Mouse (Mus musculus) retina, postnatal 7 days (tissue): ENCODE results near the gene Selplg.
"Not testable (repeated sequence)": the region's sequence is repeated elsewhere in the genome, so short reads cannot be mapped to it uniquely, and the experiment has no call there.

Experiments
- DNase-seq: peaks from one replicate; pipeline ENCODE4 v3.0.0-alpha.2; 2012; ENCODE audit warnings: low read depth, low spot score

Gene Selplg

DNA sequence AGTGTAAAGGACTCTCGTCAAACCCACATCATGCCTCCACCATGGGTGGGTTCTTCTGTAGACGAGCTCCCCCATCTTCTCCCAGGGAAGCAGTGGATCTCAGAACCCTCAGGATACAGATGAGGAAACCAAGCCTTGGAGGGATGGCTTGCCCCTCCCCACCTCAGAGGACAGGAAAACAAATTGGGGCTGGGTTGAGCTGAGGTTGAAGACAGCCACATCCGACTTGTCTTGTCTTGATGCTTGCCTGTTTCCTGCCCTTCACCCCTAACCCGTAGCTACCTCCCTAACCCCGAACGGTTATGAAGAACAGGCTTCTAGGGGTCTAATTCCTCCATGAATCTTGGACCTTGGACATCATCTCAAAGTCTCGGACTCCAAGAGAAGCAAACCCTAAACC is 6.9 kb downstream of the Selplg start:
- no peak for DNase-seq

DNA sequence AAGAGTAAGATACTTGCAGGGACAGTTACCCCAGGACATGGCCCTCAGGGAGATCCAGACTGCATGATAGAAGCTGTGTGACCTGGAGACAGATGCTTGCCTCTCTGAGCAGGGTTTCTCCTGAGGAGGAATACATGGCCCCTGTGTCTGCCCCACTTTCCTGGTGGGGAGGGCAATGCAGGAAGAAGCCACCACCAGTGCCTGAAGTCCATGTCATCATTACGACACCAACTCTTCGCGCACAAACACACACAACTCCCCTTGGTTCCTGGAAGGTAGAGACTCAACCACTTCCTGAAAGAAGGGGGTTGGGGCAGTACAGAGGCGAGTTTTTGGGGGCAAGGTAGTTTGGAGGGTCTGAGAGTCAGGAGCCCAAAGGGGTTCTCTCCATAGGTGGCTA is 8.2 kb downstream of the Selplg start:
- no peak for DNase-seq

DNA sequence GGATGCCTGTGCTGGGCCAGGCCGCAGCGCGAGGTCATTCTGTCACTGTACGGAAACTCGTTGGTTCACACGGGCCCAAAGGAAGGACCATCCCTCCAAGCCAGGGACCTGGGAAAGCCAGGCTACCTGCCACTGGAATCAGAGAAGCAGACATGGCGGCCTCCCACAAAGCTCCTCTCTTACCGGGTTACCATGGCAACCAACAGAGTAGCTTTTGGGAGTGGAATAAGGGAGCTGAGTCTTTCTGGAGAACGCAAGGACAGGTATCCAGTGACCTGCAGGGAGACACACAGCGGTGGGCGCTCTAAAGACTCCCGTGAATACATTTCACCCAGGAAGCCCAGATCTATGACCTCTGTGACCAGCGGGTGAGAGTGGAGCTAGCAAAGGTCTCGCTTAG is 13.9 kb downstream of the Selplg start:
- no peak for DNase-seq

DNA sequence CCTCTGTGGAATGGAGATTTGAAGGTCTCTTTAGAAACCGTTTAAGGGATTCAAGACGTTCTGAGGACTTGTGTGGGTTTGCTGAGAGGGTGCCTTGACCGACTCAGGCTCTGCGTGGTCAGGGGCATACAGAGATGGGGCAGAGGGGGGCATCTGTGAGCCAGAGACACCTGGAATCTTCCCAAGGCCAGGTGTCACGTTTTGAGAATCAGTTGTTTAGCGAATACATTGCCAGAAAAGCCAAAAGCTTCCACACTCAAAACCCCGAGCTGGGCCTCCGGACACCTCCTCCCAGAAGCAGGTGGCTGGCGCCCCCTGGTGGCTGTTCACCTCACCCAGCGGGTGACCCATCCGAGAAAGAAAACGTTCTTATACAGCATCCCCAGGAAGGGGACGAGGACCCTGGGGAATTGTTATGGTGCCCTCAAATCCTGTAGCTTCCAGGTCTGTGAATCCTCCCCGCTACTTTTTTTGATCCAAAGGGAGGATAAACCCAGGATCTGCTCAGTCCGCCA is 16.7 kb downstream of the Selplg start:
- DNase-seq: peak; percentile 62

DNA sequence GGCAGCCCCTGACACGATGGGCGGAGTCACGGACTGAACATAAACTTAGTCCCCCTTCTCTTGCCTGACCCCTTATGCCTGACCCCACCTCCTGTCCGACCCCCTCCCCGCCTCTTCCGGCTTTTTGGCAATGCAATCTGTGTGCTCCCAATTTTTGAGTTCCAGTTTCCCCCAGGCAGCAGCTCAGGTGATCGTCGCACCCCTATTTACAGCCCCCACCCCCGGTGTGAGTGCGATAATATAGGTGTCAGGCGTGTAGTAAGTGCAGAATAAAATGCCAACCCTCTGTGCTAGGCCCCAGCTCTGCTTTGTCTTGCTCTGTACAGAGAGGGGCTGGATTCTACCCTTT is 17.4 kb downstream of the Selplg start:
- no peak for DNase-seq

DNA sequence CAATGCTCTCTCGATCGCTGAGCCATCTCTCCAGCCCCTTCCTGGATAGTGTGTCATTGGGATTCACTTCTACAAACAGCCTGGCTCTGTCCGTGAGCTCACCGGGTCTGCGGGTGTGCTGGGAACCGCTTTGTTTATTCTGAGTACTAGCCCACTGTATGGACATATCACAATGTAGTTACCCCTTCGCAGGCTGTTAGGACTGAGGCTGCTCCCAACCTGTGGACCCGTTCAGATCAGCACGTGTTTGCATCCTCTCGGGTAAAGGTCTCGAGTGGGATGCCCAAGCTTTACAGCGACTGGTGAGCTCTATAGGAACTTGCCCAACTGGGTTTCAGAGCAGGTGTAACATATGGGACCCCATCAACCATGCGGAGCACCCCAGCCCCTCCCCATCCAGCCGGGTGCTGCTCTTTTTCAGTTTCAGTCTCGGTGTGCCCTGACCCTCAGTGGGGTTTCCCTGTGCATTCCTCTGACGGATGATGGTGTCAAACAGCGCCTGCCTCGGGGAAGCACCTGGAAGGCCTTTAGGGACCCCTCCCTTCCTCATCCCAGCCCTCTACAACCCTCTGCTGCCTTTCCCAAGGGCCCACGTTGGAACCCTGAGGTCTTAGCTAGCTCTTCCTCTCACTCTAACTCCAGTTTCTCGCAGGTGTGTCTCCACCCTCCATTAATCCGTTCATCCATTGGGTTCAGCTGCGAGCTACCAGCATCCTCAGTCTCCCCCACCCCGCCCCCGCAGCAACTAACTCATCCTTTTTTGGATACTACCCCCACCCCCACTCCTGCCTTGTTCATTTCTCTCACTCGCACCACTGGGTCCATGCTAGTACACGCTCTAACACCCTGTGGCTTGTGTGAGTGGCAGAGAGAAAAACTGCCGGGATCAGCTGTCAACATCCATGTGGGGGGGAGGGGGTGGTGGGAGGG is 18.1 kb downstream of the Selplg start:
- DNase-seq: no peak

DNA sequence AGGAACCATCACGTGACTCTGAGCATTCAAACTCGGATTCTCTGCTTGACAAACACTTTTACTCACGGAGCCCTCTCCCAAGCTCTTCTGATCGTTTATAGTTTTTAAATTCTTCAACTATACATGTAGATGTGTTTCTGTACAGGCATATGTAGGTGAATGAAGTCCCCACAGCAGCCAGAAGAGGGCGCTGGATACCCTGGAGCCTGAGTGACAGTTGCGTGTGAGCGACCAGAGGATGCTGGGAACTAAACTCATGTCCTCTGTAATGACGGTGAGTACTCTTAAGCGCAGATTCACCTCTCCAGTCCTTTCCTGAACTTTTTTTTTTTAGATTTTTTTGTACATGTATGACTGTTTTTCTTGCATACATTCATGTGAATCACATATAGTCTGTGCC is 18.8 kb downstream of the Selplg start:
- no peak for DNase-seq

DNA sequence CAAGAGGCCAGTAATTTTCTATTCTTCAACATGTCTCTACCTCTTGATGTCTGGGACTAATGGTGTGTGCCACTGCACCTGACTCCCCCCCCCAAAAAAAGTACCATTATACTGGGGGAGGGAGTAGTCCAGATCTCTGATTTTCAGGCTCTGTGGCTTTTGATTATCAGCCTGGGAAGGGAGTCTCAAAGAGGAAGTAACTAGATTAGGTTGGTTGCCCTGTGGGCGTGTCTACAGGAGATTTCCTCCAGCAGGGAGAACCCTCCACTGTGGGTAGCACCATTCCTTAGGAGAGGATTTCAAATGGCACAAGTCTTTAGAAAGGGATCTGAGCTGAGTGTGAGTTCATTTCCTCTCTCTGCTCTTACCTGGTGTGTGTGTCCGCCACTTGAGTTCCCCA is 19.8 kb downstream of the Selplg start:
- DNase-seq: no peak

DNA sequence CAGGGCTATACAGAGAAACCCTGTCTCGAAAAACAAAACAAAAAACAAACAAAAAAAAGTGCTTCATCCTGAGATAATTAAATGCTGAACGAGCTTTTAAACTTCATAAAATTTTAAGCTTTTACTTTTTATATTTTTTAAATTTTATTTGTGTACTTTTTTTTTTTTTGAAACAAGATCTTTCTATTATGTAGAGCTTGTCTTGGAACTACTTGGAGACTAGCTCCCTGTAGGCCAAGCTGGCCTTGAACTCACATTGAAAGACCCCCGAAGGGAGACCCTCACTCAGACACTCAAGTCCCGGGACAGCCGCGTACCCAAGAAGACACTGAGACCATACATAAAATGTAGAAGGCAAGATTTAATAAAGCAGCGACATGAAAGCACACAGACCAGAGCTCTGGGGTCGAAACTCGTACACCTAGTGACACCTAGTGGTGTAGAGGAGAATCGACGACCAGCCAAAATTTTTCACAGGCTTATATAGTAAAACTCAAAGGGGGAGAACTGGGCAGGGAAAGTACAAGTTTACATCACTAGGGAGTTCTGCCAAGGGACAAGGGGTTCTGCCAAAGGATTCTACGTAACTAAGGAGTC is 20.5 kb downstream of the Selplg start:
- not testable (repeated sequence) for DNase-seq

DNA sequence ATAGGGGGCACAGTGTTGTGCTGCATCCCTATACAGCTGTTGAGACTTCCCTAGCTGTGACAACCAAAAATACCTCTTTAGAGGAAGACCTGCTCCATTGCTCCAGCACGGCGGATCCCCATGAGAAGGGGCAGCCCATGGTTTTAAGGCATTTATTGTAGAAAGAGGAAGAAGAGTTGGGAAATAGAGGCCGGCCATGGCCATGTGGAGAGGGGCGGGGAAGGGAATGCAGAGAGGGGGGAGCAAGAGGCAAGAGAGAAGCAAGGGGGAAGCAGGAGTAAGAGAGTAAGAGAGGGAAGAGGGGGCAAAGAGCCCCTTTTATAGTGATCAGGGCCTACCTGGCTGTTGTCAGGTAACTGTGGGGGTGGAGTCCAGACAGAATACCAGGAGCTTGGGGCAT is 22.3 kb downstream of the Selplg start:
- DNase-seq: no peak

DNA sequence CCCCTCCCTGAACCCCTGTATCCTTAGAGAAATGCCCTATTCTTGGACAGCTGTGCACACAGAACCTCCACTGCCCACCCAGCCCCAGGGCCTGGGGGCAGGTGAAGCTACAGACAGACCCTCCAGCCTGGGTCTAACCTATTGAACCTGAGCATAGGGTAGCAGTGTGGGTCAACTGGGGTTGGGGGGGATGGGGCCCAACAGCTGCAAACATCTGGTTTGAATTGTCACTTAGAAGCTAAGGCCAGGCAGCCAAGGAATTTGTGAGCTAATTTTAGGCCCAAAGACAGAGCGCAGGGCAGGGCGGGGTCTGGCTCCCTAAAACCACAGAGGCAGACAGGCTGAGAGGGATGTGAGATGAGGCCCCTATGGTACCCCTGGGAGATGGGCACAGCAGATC is 24.3 kb downstream of the Selplg start:
- DNase-seq: no peak

DNA sequence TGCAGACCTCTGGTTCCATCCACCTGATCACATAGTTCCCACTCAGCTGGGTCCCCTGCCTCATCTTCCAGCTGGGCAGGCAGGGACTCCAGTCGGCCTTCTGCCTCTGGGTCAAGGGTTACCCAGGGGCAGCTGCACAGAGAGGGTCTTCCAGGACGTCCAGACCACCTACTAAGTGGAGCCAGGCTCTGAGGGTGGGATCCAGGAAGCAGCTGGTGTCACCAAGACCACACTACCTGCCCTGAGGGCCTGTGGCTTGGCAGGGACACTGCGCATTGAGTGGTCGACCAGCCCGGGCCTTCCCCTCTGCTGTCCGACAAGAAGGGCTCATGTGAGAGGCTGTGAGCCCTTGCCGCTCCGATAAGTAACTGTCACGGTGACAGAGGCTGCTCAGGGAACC is 24.7 kb downstream of the Selplg start:
- DNase-seq: no peak

DNA sequence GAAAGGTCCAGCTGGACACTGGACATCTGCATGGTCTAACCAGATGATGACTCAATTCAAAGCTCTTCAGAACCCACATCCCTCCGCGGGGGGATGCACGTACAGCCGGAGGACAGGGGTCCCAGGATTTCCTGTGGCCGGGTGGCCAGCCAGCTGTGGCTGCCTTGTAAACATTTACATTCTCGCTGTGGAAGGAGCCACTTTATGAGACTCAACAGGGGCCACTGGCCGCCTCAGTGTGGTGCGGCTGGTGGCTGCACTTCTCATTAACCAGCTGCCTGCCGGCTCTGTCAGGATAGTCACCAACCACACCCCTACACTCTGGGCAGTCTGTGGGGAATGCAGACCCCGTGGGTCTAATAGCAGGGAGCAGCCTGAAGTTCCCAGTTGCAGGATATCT is 26.0 kb downstream of the Selplg start:
- DNase-seq: no peak

DNA sequence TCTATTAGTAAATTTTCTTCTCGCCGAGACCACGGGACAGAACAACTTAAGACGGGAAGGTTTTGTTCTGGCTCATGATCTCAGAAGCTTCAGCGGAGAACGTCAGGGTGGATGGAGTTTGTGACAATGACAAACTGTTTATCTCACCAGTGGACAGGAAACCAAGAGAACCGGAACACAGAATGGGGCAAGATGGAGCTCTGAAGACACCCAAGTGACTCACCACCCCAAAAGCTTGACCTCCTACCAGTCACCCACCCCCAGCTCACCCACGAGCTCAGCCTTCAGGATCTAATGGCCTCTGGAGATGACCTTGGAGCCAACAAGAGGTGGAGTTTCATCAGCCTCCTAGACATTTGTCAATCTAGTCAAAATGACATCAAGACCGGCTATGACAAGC is 27.1 kb downstream of the Selplg start:
- DNase-seq: no peak

DNA sequence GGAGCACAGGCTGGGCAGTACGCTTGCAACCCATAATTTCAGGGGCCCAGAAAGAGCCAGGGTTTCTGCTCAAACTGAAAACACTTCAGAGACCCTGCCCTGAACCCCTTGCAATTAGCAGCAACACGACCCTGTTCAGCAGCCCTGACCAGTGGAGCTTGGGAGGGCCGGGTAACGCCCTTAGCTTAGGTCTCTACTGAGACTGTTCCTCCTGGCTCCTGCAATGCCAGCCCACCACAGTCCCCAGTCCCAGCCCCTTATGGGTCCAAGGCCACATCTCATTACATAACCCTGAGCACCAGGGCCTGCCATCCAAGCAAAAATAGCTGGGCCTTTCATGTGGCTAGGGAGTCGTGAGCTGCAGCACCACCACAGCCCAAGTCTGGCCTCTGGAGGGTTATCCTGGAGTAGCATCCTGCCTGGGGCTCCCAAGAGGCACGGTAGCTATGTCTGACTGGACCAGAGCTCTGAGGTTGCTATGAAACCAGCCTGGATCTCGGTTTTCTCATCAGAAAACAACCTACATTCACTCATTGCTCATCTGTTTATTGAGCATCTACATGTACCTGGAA is 28.0 kb downstream of the Selplg start:
- DNase-seq: no peak

DNA sequence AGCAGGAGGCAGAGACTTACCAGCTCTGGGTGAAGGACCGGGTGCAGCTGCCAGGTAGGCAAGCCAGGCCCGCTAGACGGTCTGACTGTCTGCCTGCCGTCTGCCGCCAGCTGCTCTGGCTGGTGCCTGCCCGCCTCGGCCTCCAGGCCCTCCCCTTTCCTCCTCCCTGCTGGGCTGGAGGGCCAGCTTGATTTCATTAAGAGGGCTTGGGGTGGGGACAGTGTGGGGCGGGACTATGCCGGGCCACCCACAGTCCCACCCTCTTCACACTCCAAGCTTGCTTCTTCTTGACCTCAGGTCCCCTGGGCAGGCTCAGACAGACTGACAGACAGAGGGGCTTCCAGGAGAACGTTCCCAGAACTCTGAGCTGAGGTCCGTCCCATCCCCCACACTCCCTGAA is 32.2 kb downstream of the Selplg start, which contains the start of gene Tmem119:
Gene Tmem119, minus strand, starts transcription at position 237 of the 400 bp plus-strand sequence.
- DNase-seq: no peak

DNA sequence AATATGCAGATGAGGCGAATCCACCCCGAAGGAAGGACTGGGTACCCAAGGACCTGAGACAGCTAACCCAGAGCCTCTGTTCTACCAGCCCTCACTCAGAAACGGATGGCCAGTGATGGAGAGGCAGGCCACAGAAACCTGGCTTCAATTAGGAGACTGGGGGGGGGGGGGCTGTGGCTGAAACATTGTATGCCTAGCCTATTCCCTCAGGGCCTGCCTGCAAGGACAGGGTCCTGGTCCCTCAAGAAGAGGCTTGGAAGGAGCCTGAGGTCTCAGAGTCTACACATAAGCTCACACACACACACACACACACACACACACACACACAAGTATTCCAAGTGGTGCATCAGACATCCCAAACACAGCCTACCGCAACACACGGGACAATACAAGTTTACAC is 32.8 kb downstream of the Selplg start:
- no peak for DNase-seq

DNA sequence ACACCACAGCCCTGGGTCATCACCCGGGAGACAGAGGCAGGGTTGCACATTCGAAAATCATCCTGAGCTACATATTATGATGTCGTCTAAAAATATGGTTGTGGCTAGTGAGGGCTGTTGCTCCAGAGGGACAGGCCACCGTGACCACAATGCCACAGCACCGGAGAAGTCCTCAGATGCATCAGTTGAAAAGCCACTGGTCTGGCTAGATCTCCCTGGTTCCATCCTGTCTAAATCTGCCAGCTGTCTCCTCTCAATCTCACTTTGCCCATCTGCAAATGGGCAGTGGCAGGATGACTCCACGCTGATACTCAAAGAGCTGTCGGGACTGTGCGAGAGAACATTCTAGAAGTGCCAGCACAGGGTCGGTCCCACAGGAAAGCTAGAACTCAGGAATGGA is 33.9 kb downstream of the Selplg start:
- no peak for DNase-seq

DNA sequence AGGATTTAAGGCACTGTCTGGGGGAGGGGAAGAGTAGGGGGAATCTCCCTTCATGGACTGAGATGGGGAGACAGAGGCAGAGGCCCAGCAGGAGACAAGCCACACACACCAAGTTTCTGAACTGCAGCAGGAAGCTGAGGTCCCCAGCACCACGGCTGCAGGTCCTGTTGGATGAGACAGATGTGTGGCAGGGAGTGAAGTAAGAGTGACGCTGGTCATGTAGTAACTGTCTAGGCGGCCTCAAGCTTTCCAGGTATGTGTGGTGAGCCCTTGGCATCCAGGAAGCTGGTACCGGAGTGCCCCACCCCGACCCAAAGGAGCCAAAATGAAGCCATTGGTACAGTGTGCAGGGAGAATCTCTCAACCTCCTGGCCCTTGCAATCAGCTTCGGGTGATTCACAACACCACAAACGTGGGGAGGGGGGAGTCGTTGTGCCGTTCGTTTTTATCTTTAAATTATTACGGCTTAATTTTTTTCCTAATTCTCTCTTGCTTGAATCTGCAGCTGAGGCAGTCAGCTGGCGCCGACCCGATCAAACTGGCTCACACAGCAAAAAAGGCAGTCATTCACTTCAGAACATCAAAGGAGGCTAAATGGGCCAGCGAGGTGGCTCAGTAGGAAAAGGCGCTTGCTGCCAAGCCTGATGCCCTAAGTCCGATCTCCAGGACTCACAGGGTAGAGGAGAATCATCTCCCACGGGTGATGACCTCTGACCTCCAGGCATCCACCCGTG is 35.1 kb downstream of the Selplg start:
- no peak for DNase-seq

DNA sequence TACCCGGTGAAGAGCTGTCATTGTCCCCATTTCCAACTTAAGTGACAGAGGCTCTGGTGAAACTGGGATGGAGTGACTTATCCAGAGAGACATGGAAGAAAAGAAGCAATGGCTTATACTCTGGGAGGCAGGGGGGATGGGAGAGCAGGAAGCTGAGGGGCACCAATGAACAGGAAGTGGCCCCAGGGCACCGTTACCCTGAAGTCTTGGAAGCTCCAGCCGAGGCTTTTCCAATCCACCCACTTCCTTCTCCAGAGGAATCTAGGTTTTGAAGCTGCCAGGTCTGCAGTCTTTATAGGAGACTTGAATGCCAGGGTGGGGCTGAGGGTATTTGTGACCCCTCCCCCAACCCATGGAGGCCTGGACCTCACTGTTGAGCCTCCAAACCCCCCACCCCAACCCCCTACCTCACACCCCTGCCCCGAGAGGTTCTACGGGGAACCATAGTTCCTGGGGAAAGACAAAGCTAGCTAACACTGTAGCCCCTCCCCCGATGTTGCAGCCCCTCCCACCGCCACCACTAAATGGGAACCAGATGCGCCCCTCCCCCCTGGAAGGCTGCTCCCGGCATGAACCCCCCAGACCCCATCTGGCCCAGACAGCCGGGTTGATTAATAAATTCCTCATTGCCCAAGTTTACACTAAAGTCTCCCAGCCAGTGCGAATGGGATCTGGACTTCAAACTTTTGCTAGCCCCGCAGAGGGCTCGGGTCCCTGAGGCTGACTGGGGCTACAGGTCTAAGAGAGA is 35.9 kb downstream of the Selplg start:
- DNase-seq: no peak
